Comparison of ENCODE assay signal across 2 mouse cellular contexts in the genomic region with DNA sequence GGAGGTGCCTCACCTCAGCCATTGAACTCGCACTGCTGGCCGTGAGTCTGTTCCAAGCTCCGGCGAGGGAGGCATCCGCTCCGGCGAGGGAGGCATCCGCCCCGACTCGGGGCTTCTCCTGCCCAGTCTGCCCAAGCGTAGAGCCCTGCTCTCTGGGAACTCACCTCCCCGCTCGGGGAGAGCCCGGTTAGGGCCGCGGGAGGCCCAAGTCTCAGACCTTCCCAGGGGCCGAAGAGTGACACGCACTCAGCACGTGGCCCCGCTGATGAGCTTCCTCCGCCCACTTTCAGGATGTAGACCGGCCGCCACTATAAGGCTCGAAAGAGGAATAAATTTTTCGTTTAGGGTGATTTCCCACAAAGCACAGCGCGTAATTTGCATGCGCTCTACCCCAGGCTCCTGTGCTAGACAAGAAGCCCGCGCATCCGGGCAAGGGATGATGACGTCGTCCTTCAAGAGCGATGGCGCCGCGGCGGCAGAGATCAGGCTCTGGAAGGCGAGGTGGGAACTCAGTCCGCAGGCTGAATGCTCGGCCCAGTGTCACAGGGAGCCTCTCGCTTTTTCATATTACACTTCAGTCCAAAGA.
TF ChIP-seq lines count a peak whose summit lies in the region.

A gene (minus strand): TSS at position 246 of the 586 bp plus-strand sequence.
A gene (plus strand): TSS at position 355 of the 586 bp plus-strand sequence.

TF ChIP-seq in C2C12, 6 proteins besides CTCF, POLR2A, EP300 and RAD21 (continued from another document):
- TF ChIP-seq CEBPB (IDR thresholded peaks at IDR 0.05; ENCODE audit: low read depth) (no peak), MAX (IDR thresholded peaks at IDR 0.05) (no peak), MYOD1 (IDR thresholded peaks at IDR 0.05; ENCODE audit: control insufficient read depth, insufficient read length, low read depth) (no peak)

TF ChIP-seq in myocyte, 11 proteins besides CTCF, POLR2A, EP300 and RAD21 (continued from another document):
- TF ChIP-seq MYOG (IDR thresholded peaks at IDR 0.05; ENCODE audit: control insufficient read depth in 1 of 3, insufficient read depth in 1 of 3, insufficient read length in 2 of 3, low read depth in 2 of 3) (peak in 1 of 3 experiments; percentile 3), TCF12 (IDR thresholded peaks at IDR 0.05; ENCODE audit: insufficient read depth, poor library complexity, severe bottlenecking) (no peak), USF1 (IDR thresholded peaks at IDR 0.05; ENCODE audit: low read depth) (peak; percentile 42), SRF (IDR thresholded peaks at IDR 0.05; ENCODE audit: control insufficient read depth, insufficient read length, low read depth) (no peak), MAX (IDR thresholded peaks at IDR 0.05; ENCODE audit: low read depth) (no peak), TCF3 (IDR thresholded peaks at IDR 0.05; ENCODE audit: insufficient read length, low read depth) (no peak), MYOD1 (IDR thresholded peaks at IDR 0.05; ENCODE audit: control insufficient read depth in 1 of 3, insufficient read length in 2 of 3, low read depth in 2 of 3) (no peak), E2F4 (IDR thresholded peaks at IDR 0.05; ENCODE audit: insufficient read depth) (peak; percentile 72)
